In genomic region chr11:57962382-57963285, GRCm38 (mm10) we compare ENCODE assay signal across 8 mouse cellular contexts. TPM values are rescaled to one million over a fixed set of nuclear protein-coding genes. Genes with fewer than 3 reads are reported as not detected.
DNase-seq lines count a peak whose midpoint lies in the region; ATAC-seq lines count a peak whose summit lies in the region.

No protein-coding gene starts in this region.

- ATAC-seq in inflammation-experienced regulatory T-cells, adult 6 months, result peak; percentile 89
- peak; percentile 77 for ATAC-seq in megakaryocyte progenitor cell, adult 5-6 weeks (replicated peaks; ENCODE audit: poor library complexity)

- intact Hi-C loops in gastrocnemius, postnatal 14 days (cut with DNase I; ENCODE audit: low total_unique reads), result no loop called here
- intact Hi-C loops in left cerebral cortex, postnatal 10 days (cut with DNase I), result loop anchor here (5.0 kb wide), 1 partner anchor 50 kb away; no protein-coding TSS in a partner anchor

- peak; percentile 75 to 78 for DNase-seq in adrenal gland, adult 18-20 months (ENCODE audit: low spot score in 2 of 2)
- DNase-seq in embryo, embryonic 10.5 days (ENCODE audit: low spot score), result peak; percentile 92
- DNase-seq in gastrocnemius, postnatal 14 days, result peak; percentile 84
- peak; percentile 73 to 90 for DNase-seq in left cerebral cortex, postnatal 10 days (ENCODE audit: extremely low spot score in 1 of 2, low spot score in 2 of 2)
- DNase-seq in right cerebral cortex, postnatal 10 days (ENCODE audit: low spot score in 2 of 2), result peak; percentile 87 to 89
- peak; percentile 84 for DNase-seq in urinary bladder, postnatal 14 days (ENCODE audit: low spot score)

RNA-seq across cellular contexts. Expression of gene Larp1, which starts 46.2 kb away (rescaled TPM):
- total RNA-seq in adrenal gland, adult 18-20 months (2021), result 100 to 1,000 TPM in 1 of 2 experiments, 10 to 100 TPM in 1; 85.2 to 122 TPM
- 10 to 100 TPM; 61.9 to 74.6 TPM for total RNA-seq in gastrocnemius, postnatal 14 days (2021)
- 10 to 100 TPM; 21.0 to 29.3 (median 24.1) TPM for polyA plus RNA-seq in inflammation-experienced regulatory T-cells, adult 6 months (2017; shearing (Covaris generic))
- total RNA-seq in left cerebral cortex, postnatal 10 days (2021), result 10 to 100 TPM; 86.2 to 89.1 TPM
- 134 and 142 TPM in 2 replicates for total RNA-seq in megakaryocyte progenitor cell, adult 5-6 weeks (2015)
- total RNA-seq in megakaryocyte progenitor cell, adult 5-6 weeks (2017), result 52.9 and 67.5 TPM in 2 replicates

Comparison
In these comparisons a context has a peak if more than half of its experiments do, and no peak if none do; other contexts are left out.
1. Peak in every context shown above with its lines: DNase-seq and ATAC-seq.